Mouse (Mus musculus) c-Kit-negative CD71-positive TER-119-positive erythroid progenitor cells, embryonic 14.5 days (primary cell): Measurements from ENCODE around the gene Tmem258.

Source experiments
- DNase-seq: peaks from one replicate; pipeline ENCODE4 v3.0.0-alpha.2; 2013; ENCODE audit warnings: low read depth, low spot score

Gene Tmem258

DNA sequence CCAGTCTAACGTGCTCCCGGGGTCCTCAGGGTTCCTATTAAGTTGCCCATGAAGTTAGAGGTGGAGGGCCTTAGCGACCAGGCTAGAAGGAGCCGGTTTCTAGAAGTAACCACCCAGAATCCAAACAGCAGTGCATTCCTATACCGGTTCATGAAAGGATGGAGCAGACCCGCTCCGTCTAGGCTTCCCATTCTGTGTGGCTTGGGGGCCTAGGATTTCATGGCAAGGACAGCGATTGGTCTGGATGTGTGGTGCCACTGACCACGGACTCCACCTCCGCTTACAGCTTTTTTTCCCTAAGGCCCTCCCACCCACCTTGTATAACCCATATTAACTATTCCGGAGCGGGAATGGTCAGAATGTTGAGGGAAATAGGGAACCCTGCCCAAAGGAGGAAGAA, 19.7 kb upstream of the Tmem258 start:
- DNase-seq: no peak

DNA sequence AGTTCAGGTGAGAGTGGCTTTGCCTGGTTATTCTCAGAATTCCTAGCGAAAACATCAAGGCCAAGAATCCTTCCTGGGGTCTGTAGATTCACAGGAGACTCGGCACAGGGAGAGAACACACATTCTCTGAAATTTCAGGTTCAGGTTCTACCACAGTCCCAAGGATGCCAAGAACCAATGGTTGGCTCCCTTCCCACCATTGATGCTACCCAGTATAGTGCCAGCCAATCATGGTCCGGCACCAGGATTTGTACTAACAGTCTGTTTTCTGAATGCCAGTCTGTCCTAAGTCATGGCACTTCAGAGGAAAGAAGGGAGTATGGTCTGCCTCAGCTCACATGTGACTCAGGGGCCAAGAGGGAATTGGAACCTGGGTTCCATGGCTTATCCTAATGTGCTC, 17.9 kb upstream of the Tmem258 start:
- no peak for DNase-seq

DNA sequence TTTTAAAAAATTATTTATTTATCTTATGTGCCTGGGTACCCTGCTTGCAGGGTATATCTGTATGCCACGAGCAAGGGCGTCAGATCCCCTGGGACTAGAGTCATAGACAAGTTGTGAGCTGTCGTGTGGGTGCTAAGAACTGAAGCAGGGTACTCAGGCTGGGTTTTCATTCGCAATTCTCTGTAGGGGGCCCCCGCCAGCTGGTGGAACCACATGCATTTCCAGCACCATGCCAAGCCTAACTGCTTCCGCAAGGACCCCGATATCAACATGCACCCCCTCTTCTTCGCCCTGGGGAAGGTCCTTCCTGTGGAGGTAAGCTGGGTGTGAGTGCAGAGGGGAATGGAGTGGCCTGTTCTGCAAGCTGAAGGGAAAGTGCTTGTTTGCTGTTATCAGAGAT, 17.2 kb upstream of the Tmem258 start:
- DNase-seq: no peak

DNA sequence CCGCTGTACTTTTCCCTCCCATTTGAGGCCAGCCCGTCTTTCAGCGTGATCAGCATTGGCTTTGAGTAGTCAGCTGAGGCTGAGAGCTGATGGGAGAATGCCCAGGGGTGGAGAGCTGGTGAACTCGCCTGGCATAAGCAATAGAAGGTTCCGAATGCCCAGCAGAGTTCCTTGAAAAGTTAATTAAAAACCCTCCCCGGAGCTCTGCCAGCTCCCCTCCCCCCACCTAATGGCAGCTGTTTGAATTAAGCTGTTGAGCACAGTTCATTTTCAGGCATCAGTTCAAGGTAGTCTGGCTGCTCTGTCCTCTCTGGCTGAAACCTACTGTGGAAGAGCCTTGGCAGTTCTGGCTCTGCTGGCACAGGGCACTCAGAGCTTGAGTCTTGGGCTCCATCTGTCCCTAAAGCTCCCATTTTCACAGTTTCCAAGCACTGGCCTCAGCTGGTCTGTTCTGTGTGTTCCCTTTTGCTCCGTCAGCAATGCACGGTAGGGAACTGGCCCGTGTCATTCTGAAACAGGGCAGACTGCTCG, 15.5 kb upstream of the Tmem258 start:
- no peak for DNase-seq

DNA sequence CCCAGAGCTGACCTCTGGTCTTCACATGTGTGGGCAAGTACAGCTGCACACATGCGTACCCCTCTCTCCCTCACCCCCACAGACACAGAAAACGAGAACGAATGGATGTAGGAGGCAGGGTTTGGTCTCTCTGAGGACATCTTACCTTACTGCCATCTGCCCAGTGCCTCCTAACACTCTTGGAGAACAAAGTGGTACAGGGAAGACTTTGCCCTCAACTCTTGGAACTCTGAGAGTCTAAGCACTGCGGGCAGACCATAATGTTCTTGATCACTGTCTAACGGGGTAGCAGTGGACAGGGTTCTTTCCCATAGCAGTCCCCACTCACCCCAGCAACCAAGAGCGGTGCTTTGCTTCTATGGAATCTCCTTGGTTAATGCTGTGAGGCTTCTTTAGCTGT, 14.8 kb upstream of the Tmem258 start:
- DNase-seq: no peak

DNA sequence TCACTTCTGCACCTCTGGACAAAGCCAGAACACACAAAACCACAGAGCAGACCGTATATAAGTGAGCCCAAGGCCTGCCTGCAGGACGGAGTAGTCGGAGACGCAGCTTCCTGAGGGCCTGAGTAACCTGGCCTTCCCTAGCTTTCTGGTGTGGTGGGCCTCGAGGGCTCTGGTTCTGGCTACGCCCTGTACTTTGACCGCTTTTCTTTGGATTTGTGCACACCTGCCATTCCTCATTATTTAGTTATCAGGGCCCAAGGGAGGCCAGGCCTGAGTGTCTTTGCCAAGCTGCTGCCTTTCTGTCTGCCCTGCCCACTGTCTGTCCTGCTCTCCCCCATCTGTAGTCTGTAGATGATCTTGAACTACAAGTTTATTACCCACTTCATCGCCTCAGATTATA, 13.9 kb upstream of the Tmem258 start:
- no peak for DNase-seq

DNA sequence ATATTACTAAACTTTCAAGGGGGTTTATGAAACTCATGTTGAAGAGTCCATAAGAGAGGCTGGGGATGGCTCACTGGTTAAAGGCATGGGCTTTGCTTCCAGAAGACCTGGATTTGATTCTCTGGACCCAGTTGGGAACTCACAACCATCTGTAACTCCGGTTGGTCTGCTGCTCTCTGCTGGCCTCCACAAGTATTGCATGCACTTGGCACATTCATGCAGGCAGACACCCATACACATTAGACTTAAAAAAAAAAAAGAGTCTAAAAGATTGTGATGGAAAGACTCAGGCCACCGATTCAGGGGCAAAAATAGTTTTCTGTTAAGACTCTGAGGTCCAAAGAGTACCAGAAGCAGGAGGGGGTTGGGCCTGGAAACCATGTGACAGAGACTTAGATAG, 13.0 kb upstream of the Tmem258 start:
- peak; percentile 68 for DNase-seq

DNA sequence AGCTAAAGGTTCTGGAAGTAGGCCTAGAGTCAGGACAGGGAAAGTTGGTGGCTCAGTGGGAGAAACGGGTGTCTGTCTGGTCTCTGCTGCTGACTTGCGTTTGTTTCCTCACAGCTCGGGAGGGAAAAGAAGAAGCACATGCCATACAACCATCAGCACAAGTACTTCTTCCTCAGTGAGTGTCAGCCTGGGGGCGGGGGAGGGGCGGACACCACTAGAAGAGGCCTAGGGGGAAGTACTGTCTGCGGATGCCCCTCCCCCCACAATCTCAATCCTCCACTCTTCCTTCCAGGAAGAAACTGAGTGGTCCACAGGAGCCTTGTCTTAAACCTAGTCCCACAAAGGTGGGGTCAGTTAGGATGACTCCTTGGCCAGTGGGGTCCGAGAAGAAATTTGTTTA, 12.5 kb upstream of the Tmem258 start:
- DNase-seq: no peak

DNA sequence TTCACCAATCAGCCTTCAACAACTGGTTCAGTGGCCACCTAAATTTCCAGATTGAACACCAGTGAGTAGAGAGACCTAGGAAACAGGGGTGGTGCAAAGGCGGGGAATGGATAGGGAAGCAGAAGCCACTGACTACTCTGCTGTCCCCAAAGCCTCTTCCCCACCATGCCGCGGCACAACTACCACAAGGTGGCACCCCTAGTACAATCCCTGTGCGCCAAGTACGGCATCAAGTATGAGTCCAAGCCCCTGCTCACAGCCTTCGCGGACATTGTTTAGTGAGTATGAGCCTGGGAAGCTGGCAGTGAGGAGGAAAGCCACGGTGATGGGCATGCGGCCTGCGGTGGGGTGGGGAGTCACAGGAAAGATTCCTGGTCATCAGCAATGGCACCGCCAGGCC, 9.5 kb upstream of the Tmem258 start:
- no peak for DNase-seq

DNA sequence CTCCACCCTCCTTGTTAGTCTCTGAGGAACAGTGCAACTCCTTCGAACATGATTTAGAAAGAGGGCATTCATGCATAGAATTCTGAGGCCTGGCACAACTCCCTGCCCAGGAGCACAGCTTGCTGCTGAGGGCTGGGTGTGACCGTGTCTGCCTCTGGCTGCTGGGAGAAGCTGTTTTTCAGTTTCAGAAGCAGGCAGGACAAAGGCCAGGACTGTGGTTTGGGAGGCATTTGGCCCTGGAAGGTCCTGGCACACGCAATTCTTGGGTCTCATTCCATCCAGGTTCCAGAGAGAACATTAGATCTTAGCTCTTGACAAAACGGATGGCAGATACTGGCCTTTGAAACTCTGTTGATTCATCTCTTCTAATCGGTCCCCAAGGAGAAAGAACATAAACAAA, 8.6 kb upstream of the Tmem258 start:
- no peak for DNase-seq

DNA sequence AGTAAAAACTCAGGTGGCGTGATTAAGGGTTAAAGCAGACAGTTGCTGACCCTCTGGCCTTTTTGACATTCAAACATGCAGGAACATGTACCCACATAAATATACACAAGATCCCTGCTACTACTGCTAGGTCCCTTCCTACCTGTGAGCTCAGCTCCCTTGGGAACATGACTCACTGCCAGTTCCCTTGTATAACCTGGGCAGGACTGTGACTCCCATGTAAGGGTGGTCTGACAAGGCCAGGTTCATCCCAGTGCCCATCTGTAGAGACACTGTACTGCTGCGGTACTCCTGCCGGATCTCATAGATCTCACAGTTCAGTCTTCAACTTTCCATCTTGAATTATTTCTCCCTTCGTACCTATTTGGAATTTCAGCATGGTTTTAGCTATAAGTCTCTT, 6.7 kb upstream of the Tmem258 start:
- DNase-seq: no peak

DNA sequence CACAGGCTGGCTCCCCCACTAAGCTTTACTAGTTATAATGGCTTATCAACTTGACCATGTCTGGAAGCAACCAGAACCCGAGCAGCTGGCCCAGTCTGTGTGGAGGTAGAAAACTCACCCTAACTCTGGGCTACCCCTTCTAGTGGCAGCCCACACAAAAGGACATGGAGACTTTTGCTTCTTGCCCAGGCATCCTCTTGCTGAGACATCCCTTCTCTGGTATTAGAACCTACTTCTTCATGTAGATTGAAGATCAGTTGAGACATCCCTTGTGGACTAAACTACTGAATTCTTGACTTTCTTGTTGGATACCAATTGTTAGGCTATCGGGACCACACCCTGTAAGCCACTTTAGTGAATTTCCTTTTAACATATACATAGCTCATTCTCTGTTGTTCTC, 5.5 kb upstream of the Tmem258 start:
- no peak for DNase-seq

DNA sequence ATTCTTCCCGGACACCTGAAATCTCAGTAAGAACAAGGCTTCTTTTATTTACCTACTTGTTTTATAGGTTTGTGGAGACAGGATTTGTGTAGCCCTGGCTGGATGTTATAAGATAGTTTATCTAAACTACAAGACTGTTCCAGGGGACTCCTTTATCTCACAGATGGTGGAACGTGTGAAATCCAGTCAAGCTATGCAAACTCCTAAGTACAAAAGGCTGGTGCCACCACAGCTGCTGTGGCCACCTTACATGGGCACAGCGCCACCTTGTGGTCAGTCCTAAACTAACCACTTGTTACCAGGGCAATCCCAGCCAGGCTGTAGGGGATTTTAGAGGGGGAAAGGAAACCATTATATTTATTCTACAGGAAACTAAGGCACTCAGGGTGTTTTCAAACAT, 5.1 kb upstream of the Tmem258 start:
- DNase-seq: peak; percentile 71

DNA sequence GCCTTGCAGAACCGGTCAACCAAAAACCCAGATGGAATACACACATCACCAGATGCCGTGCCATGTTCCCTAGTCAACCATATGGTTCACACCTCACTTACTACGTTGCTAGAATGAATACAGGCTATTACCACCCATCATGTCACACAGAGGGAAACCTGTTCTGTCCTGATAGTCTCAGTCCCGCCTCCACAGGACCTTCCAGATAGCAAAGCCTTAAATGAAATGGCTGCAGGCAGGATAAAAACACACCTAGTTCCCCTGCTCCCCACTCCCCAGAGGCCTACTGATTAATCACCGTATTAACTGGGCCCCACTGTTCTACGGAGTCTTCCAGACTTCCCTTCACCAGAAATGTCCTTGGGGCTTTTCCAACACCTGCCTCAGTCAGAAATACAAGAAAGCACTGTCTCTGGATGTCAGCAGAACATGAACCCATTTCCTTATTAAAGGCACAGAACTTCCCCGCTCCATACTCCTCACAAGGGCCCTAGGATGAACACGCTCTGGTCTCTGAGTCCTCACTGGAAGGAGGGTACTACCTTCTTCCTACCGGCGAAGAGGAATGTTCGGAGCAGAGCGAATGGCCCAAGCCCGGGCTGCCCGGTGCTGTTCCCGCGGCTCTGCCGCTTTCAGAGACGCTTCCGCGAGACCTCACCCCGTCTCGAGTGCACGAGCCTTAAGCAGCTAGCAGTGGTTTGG, 517 bp upstream of the Tmem258 start:
- DNase-seq: peak; percentile 68

DNA sequence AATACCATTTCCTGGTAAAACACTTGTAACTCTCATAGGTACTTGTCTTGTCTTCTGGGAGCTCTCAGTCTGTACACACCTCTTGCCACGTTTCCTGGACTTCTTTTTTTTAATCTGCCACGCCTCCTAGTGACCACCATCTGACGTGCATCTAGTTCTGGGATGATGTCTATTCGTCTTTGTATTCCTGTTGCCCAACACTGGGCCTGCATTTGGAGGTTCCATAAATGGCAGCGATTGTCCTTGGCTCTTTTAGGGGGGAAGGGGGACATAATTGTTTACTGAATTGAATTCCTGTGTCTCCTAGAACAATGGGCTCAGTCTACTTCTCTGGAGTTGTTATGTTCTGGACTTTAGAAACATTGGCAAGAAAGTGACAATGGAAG, 795 bp downstream of the Tmem258 start:
- DNase-seq: peak; percentile 53

DNA sequence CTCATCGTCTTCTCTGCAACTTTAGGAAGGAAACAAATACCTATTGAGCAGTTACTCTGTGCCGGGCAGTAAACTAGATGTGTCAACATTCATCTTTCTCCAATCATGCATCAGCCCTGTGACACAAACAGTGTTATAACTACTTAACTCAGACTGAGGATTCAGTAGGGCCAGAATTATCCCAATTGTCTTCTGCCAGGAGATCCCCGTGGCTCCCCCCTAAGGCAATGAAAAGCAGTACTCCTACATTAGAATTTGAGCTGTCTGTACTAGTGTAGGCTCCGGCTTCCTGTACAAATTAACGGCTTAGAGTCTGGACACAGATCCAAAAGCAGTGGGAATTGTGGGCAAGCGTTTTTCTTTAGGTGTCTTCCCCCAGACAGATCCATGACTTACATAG, 1.2 kb downstream of the Tmem258 start:
- DNase-seq: no peak

DNA sequence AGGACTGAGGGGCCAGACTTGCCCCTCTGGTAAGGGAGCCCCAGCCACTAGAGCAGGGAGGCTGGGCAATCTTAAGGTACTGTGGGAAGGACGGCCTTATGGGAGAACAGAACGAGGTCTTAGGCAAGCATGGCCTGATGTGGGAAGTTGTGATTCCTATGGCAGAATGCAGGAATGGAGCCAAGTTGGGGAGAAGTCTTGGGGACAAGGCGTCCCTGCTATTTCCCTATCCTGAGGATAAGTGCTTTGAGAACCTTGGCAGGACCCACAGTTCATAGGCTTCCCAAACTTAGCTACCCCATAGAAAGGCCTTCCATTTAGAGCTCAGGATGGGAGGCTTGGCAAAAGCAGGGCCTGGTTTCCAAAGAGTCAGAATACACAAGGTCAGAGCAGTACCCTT, 5.0 kb downstream of the Tmem258 start:
- no peak for DNase-seq

DNA sequence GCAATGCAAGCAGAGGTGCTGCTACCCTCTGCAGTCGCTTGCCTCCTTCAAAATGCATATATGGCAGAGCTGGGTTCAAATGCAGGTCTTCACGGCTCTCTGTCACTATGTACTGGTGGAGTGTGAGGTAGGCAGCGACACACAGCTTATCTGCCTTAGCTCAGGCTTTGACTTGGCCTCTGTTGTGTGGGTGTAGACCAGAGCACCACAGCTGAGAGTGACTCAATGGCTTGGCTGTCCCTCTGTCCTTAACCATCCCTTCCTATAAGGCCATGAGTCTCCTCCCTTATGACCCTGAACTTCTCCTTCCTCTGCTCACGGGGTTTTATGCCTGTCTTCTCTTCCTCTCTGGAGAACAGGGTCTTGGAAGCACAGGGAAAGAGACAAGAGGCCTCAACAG, 7.1 kb downstream of the Tmem258 start:
- no peak for DNase-seq

DNA sequence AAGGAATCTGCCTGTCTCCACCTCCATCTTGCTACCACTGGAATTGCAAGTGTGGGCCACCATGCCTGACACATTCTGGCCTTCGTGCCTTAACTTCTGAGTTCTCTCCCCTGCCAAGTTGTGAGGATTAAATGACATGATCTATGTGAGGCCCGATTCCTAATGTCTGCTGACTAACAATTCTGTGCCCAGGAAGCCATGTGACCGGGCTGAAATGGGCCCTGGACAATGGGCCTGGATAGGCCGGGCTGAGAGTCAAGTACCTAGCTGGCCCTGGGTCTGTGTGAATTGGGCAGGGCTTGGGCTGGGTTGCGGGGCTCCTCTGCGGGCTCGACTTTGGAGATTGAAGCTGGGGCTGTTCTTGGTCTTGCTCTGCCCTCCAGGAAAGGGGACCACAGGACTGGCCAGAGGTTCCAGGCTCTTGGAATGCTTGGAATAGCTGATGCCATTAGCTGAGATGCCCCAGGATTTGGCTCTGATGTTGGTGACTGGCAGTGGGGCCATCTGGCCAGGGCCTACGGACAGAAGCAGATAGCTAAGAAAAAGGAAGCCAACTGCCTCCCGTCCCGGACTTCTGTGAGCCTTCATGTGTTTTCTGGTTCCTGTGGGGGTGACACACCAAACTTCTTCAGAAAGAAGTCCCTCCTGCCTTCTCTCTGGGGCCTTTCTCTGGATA, 10.1 kb downstream of the Tmem258 start:
- DNase-seq: no peak

DNA sequence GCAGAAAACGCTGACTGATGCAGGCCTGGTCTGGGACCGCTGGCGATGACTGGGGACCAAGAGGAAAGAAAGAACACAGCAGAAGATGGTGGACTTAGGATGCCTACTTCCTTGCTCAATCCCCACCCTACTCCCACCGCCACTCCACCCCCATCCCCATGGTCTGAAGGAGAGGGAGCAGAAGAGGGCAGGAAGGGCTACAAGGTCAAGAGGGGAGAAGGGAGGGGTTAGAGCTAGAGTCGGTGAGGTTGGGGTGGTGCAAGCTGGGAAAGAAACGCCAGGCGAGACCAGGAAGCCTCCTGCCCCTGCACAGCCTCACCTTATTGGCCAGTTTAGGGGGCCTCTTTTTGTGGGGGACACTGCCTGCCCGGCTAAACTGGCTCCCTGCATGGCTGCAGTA, 12.3 kb downstream of the Tmem258 start:
- DNase-seq: no peak

DNA sequence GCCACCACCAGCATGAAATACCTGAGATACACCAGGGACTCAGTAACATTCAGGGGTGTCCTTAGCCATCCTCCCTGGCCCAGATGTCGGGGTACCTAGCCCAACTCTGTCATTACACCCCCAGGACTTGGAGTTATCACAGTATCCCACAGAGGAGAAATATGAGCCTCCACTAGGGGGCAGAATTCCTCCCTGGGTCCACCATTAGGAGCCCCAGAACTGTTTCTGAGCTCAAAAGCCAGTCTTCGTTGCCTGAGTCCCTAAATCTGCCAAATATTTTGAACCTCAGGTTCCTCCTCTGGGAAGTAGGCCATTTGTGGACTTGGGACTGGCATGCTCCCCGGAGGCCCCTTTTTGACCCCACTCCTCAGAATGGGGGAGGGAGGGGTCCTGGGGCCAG, 15.3 kb downstream of the Tmem258 start:
- peak; percentile 49 for DNase-seq

DNA sequence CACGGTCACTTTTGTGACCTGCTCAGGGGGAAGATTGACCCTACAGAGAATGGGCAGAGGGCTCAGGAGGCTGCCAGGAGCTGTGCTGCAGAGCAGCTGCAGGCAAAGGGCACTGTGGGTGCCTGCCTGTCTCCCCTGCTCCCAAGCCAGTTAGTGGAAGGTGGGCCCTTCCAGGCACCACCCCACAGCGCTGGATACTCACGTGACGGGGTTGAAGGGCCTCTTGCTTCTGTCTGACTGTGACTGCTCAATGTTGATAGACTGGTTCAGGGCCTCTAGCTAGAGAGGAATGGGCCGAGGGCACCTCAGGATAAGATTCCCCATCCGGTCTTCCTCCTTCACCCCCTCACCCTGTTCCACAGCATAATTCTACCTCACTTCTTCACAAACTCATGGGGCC, 15.8 kb downstream of the Tmem258 start:
- DNase-seq: no peak

DNA sequence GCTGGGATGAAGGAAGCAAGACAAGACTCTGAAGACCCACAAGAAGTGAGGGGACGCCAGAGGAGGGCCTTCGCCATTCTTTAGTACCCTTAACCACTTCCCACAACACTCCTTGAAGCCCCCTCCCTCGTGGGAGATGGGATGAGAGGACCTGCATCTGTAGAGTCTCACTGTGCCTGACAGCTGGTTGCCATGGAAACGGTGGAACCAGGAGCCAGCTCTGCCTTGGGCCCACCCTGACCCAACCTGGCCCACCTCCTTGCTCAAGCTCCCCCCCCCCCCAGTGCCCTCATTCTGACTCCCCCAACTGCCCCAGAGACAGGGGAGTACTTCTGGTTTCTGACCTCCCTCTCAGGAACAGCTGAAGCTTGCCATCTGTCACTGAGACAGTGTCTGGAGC, 17.8 kb downstream of the Tmem258 start:
- no peak for DNase-seq

DNA sequence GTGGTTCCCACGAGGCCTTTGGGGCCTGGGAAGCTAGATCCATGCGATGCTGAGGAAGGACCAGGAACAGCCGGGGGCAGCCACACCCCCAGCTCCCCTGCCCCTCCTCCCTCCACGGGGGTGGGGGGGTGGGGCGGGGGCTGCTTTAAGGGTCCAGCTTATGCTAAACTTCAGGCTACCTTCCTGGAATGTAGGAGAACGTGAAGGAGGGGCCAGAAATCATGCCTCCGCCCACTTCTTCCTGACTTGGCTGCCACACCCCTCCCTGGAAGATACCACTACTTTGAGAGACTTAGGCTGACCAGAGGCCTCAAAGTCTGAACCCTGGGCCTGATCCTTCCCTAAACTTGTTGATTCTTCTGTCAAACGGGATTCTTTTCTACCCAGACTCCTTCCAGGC, 18.8 kb downstream of the Tmem258 start:
- DNase-seq: no peak
